Mouse (Mus musculus): ENCODE results near the gene Rbm4. TPM values are rescaled to one million over a fixed set of nuclear protein-coding genes. Genes with fewer than 3 reads are reported as not detected.
A peak's percentile ranks its signal among the peaks of the same experiment; 100 is the strongest.

Rbm4 gene
- 92.9 and 109 TPM in 2 replicates for polyA plus RNA-seq (2014; fragmentation: Nextera tagmentation; extraction: Ambion mirVana)

DNA sequence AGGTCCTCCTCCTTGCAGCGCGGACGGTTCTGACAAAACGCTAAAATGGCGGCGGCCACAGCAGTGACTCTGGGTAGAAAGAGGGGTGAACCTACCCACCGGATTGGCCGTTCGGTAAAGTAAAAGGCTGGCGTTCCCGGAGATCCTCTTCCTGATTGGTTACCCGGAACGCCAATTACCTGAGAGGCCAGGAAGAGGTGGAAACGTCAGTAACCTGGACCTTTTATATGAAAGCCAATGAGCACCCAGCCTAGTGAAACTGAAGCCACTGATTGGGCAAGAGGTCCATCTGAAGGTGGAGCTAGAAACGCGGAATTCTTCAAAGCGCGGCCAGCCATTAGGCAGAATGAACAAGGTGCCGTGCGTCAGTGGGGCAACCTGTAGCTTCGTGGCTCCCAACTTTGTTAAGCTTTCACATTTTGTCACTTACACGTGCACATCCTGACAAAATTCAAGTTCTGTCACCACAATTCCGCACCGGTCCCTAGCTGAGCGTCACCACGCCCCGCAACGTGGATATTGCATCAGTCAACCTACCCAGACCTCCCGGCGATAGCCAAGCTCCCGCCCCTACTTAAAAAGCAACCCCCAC lies at the start of gene Rbm4:
Gene Rbm4, minus strand, starts transcription at position 71 of the 592 bp plus-strand sequence.
- Histone ChIP-seq H3K4me1 (ENCODE audit: control insufficient read depth, insufficient read depth, low read length) (no peaks in the 10 kb centered on the region), H3K9me3 (replicated peaks; ENCODE audit: control insufficient read depth, low read length) (no peaks in the 10 kb centered on the region), H3K36me3 (replicated peaks; ENCODE audit: control insufficient read depth, insufficient read depth, low read depth, low read length) (no peaks in the 10 kb centered on the region; the same call in 1 of the 2 replicates), H3K4me3 (ENCODE audit: low read depth, low read length) (peak within 1 kb of the TSS; percentile 68), H3K9ac (replicated peaks; ENCODE audit: low read length) (peak within 1 kb of the TSS; percentile 72), H3K27me3 (ENCODE audit: control insufficient read depth, insufficient read depth, low read length) (no peaks in the 10 kb centered on the region), H3K27ac (replicated peaks; ENCODE audit: low read depth, low read length) (0 out of 2 replicates have a peak within 1 kb of the TSS, but pooled peaks have one; percentile 32), H3K4me2 (ENCODE audit: low read depth, low read length) (peak within 1 kb of the TSS; percentile 65)
- under 1% methylated on average over 31 of the region's 31 CpGs for WGBS
- DNase-seq (ENCODE audit: low spot score): peak; percentile 98
- peak; percentile 97 for ATAC-seq (replicated peaks; ENCODE audit: insufficient number of reproducible peaks, low FRiP score, low TSS enrichment, low read depth)

DNA sequence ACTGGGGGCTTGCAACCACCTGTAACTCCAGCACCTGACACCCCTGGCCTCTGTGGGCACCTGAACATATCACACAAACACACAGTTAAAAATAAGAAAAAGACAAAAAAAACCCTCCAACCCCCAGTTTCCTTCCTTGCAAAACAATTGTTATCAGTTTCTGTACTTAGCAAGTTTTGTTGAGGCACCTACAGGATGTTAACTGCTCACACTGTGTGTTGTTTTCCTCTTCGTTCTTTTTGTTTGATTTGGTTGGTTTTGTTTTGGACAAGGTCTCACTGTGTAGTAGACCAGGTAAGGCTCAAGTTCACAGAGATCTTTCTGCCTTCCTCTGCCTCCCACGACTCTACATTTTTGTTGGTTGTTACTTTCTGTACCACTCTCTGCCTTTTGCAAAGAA lies 48.9 kb upstream of the Rbm4 start:
- no peaks in the 10 kb centered on the region for H3K4me1 ChIP-seq (ENCODE audit: control insufficient read depth, insufficient read depth, low read length)
- no peak overlapping the region for H3K27ac ChIP-seq (replicated peaks; ENCODE audit: low read depth, low read length)
- no peaks in the 10 kb centered on the region for H3K9me3 ChIP-seq (replicated peaks; ENCODE audit: control insufficient read depth, low read length)
- no peak overlapping the region for H3K4me3 ChIP-seq (ENCODE audit: low read depth, low read length)
- no peak overlapping the region for H3K4me2 ChIP-seq (ENCODE audit: low read depth, low read length)
- H3K36me3 ChIP-seq (replicated peaks; ENCODE audit: control insufficient read depth, insufficient read depth, low read depth, low read length): no peaks in the 10 kb centered on the region
- ATAC-seq (replicated peaks; ENCODE audit: insufficient number of reproducible peaks, low FRiP score, low TSS enrichment, low read depth): no peak
- no peak for DNase-seq (ENCODE audit: low spot score)
- WGBS: 72% methylated on average over 2 of the region's 2 CpGs
- no peak overlapping the region for H3K9ac ChIP-seq (replicated peaks; ENCODE audit: low read length)
- H3K27me3 ChIP-seq (ENCODE audit: control insufficient read depth, insufficient read depth, low read length): peaks cover 3% of the 10 kb centered on the region

DNA sequence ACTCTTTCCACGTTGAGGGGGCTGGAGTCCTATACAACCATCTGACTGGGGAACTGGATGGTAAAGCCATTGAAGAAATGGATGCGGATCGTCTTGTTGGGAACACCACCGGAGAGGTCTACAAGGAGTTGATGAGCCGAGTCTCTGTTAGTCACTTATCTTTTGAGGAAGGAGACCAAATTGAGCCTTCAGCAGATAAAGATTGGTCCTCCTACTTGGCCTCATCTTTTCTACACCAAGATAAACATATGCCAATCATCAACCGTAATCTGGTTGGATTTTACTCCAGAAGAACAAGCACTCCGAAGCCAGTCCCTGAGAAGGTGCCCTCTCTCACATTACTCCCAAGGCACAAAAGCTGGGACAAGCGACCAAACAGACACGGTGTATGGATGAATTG lies 47.1 kb upstream of the Rbm4 start:
- Histone ChIP-seq H3K4me2 (ENCODE audit: low read depth, low read length) (no peak overlapping the region), H3K9me3 (replicated peaks; ENCODE audit: control insufficient read depth, low read length) (no peaks in the 10 kb centered on the region), H3K4me3 (ENCODE audit: low read depth, low read length) (no peak overlapping the region), H3K9ac (replicated peaks; ENCODE audit: low read length) (no peak overlapping the region), H3K27me3 (ENCODE audit: control insufficient read depth, insufficient read depth, low read length) (peaks cover 3% of the 10 kb centered on the region), H3K4me1 (ENCODE audit: control insufficient read depth, insufficient read depth, low read length) (no peaks in the 10 kb centered on the region), H3K27ac (replicated peaks; ENCODE audit: low read depth, low read length) (no peak overlapping the region), H3K36me3 (replicated peaks; ENCODE audit: control insufficient read depth, insufficient read depth, low read depth, low read length) (no peaks in the 10 kb centered on the region)
- ATAC-seq (replicated peaks; ENCODE audit: insufficient number of reproducible peaks, low FRiP score, low TSS enrichment, low read depth): no peak
- no peak for DNase-seq (ENCODE audit: low spot score)
- WGBS: 84% methylated on average over 9 of the region's 9 CpGs

DNA sequence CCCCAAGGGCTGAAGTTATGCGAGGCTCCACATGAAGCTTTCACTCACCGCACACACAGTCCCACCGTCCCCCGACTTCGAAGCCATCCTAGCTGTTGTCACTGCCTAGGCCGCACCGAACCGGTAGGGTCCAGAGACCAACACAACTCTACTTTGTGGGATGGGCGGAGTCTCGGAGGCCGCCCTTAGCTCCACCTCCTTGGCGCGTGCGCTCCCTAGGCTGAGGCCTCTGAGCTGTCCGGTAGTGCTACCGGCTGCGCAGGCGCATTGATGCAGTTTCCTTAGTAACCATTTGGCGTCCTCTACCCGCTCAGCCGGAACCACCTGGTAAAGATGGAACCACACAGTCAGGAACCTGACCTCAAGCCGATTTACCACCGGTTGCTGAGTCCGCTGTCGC lies 45.4 kb upstream of the Rbm4 start, which contains the start of the genes Ccs and Ccdc87:
Gene Ccs, minus strand, starts transcription at position 184 of the 400 bp plus-strand sequence.
Gene Ccdc87, plus strand, starts transcription at position 218 of the 400 bp plus-strand sequence.
- Histone ChIP-seq H3K9me3 (replicated peaks; ENCODE audit: control insufficient read depth, low read length) (no peaks in the 10 kb centered on the region), H3K4me3 (ENCODE audit: low read depth, low read length) (peak within 1 kb of the TSS; percentile 64), H3K36me3 (replicated peaks; ENCODE audit: control insufficient read depth, insufficient read depth, low read depth, low read length) (no peaks in the 10 kb centered on the region), H3K4me2 (ENCODE audit: low read depth, low read length) (peak within 1 kb of the TSS; percentile 92), H3K27ac (replicated peaks; ENCODE audit: low read depth, low read length) (no peak within 1 kb of the TSS), H3K4me1 (ENCODE audit: control insufficient read depth, insufficient read depth, low read length) (no peaks in the 10 kb centered on the region), H3K9ac (replicated peaks; ENCODE audit: low read length) (peak within 1 kb of the TSS; percentile 79), H3K27me3 (ENCODE audit: control insufficient read depth, insufficient read depth, low read length) (peaks cover 3% of the 10 kb centered on the region)
- 0% methylated on average over 25 of the region's 25 CpGs for WGBS
- DNase-seq (ENCODE audit: low spot score) (peak; percentile 97), ATAC-seq (replicated peaks; ENCODE audit: insufficient number of reproducible peaks, low FRiP score, low TSS enrichment, low read depth) (peak; percentile 97)

- Histone ChIP-seq H3K4me3 (ENCODE audit: low read depth, low read length) (peak overlapping the region; percentile 64), H3K9ac (replicated peaks; ENCODE audit: low read length) (peak overlapping the region; percentile 79), H3K27me3 (ENCODE audit: control insufficient read depth, insufficient read depth, low read length) (peaks cover 3% of the 10 kb centered on the region), H3K36me3 (replicated peaks; ENCODE audit: control insufficient read depth, insufficient read depth, low read depth, low read length) (no peaks in the 10 kb centered on the region), H3K9me3 (replicated peaks; ENCODE audit: control insufficient read depth, low read length) (no peaks in the 10 kb centered on the region), H3K4me2 (ENCODE audit: low read depth, low read length) (peak overlapping the region; percentile 92), H3K27ac (replicated peaks; ENCODE audit: low read depth, low read length) (no peak overlapping the region), H3K4me1 (ENCODE audit: control insufficient read depth, insufficient read depth, low read length) (no peaks in the 10 kb centered on the region)
- DNase-seq (ENCODE audit: low spot score): peak; percentile 4
- ATAC-seq (replicated peaks; ENCODE audit: insufficient number of reproducible peaks, low FRiP score, low TSS enrichment, low read depth): 0 out of 2 replicates have a peak, but pooled peaks have one; percentile 7
- WGBS: 33% methylated on average over 10 of the region's 10 CpGs
Observed at GRCm38 (mm10) chr19:4838526-4839140, 44.9 kb upstream of the Rbm4 start.

DNA sequence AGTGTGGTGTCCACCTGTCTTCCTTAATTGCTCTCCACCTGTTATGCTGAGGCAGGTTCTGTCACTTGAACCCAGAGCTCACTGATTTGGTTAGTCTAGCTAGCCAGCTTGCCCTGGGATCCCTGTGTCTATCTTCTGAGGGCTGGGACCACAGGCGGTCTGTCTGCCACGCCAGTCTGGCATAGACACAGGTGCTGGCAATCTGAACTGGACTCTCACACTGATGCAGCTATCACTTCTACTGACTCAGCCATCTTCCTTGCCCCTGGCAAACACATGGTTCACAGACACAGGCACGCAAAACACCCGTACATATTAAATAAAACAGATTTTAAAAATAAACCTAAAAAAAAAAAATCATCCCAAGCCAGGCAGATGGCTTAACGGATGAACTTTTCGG lies 43.3 kb upstream of the Rbm4 start:
- H3K9ac ChIP-seq (replicated peaks; ENCODE audit: low read length): no peak overlapping the region
- no peak for DNase-seq (ENCODE audit: low spot score)
- H3K4me2 ChIP-seq (ENCODE audit: low read depth, low read length): no peak overlapping the region
- no peaks in the 10 kb centered on the region for H3K4me1 ChIP-seq (ENCODE audit: control insufficient read depth, insufficient read depth, low read length)
- no peak for ATAC-seq (replicated peaks; ENCODE audit: insufficient number of reproducible peaks, low FRiP score, low TSS enrichment, low read depth)
- no peaks in the 10 kb centered on the region for H3K9me3 ChIP-seq (replicated peaks; ENCODE audit: control insufficient read depth, low read length)
- peaks cover 3% of the 10 kb centered on the region for H3K27me3 ChIP-seq (ENCODE audit: control insufficient read depth, insufficient read depth, low read length)
- H3K36me3 ChIP-seq (replicated peaks; ENCODE audit: control insufficient read depth, insufficient read depth, low read depth, low read length): no peaks in the 10 kb centered on the region
- no peak overlapping the region for H3K27ac ChIP-seq (replicated peaks; ENCODE audit: low read depth, low read length)
- 92% methylated on average over 6 of the region's 6 CpGs for WGBS
- no peak overlapping the region for H3K4me3 ChIP-seq (ENCODE audit: low read depth, low read length)

- 77% methylated on average over 2 of the region's 2 CpGs for whole genome bisulfite sequencing
- Histone ChIP-seq H3K4me3 (ENCODE audit: low read depth, low read length) (no peak overlapping the region), H3K36me3 (replicated peaks; ENCODE audit: control insufficient read depth, insufficient read depth, low read depth, low read length) (no peaks in the 10 kb centered on the region), H3K9me3 (replicated peaks; ENCODE audit: control insufficient read depth, low read length) (no peaks in the 10 kb centered on the region), H3K9ac (replicated peaks; ENCODE audit: low read length) (no peak overlapping the region; the same call in 1 of the 2 replicates), H3K27ac (replicated peaks; ENCODE audit: low read depth, low read length) (no peak overlapping the region), H3K27me3 (ENCODE audit: control insufficient read depth, insufficient read depth, low read length) (peaks cover 3% of the 10 kb centered on the region), H3K4me1 (ENCODE audit: control insufficient read depth, insufficient read depth, low read length) (no peaks in the 10 kb centered on the region), H3K4me2 (ENCODE audit: low read depth, low read length) (no peak overlapping the region)
- ATAC-seq (replicated peaks; ENCODE audit: insufficient number of reproducible peaks, low FRiP score, low TSS enrichment, low read depth) (no peak), DNase-seq (ENCODE audit: low spot score) (no peak)
Observed at GRCm38 (mm10) chr19:4836096-4836495, 42.4 kb upstream of the Rbm4 start.

- no peak overlapping the region for H3K27ac ChIP-seq (replicated peaks; ENCODE audit: low read depth, low read length)
- no peak overlapping the region for H3K4me2 ChIP-seq (ENCODE audit: low read depth, low read length)
- WGBS: 79% methylated on average over 8 of the region's 8 CpGs
- no peak overlapping the region for H3K9ac ChIP-seq (replicated peaks; ENCODE audit: low read length)
- H3K4me3 ChIP-seq (ENCODE audit: low read depth, low read length): no peak overlapping the region
- no peaks in the 10 kb centered on the region for H3K27me3 ChIP-seq (ENCODE audit: control insufficient read depth, insufficient read depth, low read length)
- H3K36me3 ChIP-seq (replicated peaks; ENCODE audit: control insufficient read depth, insufficient read depth, low read depth, low read length): no peaks in the 10 kb centered on the region
- ATAC-seq (replicated peaks; ENCODE audit: insufficient number of reproducible peaks, low FRiP score, low TSS enrichment, low read depth) (no peak), DNase-seq (ENCODE audit: low spot score) (no peak)
- no peaks in the 10 kb centered on the region for H3K4me1 ChIP-seq (ENCODE audit: control insufficient read depth, insufficient read depth, low read length)
- no peaks in the 10 kb centered on the region for H3K9me3 ChIP-seq (replicated peaks; ENCODE audit: control insufficient read depth, low read length)
Observed at GRCm38 (mm10) chr19:4833977-4834376, 40.3 kb upstream of the Rbm4 start.
